Mouse (Mus musculus): ENCODE data around the gene Igsf21. TPM values are rescaled to one million over a fixed set of nuclear protein-coding genes. Genes with fewer than 3 reads are reported as not detected.

Gene Igsf21
- total RNA-seq, 2 experiments from 2014 or later: not detected

DNA sequence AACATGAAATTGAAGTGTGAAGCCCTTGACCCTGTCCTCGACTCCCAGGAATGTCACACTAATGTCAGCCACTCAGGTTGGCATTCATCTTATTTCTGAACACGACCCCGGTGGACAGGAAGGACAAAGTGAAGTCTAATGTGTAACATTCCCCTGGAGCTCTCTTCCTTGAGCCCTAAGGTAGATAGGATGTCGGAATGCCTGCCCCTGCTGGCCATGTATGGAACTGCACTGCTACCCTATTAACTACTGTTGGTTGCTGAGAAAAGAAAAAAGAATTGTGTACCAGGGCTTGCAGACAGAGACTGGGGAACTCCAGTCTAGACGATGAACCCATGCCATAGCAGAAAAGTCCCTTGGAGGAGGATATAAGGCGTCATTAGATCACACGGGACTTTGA, 93.5 kb downstream of the Igsf21 start:
- no peak for ATAC-seq (replicated peaks; ENCODE audit: low FRiP score, poor library complexity, severe bottlenecking)

DNA sequence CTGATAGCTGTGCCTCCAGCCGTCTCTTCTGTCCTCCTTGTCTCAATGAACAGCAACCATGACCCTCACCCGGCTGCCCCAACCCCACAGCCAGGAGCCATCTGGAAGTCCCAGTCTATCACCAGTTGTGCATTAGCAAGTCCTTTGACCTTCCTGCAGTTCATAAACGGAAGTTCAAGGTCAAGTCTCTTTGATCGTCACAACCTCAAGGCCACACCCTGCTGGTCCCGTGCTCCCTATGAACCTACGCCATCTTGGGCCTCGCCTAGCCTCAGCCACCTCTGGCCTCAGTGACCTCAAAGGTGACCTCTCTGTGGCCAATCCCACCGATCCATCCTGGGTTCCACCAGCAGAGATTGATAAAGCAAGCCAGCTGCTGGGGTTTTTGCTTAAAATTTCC, 96.9 kb downstream of the Igsf21 start:
- ATAC-seq (replicated peaks; ENCODE audit: low FRiP score, poor library complexity, severe bottlenecking): no peak

GRCm38 (mm10) chr4:140147857-140148695, 98.5 kb downstream of the Igsf21 start:
- no peak for ATAC-seq (replicated peaks; ENCODE audit: low FRiP score, poor library complexity, severe bottlenecking)

DNA sequence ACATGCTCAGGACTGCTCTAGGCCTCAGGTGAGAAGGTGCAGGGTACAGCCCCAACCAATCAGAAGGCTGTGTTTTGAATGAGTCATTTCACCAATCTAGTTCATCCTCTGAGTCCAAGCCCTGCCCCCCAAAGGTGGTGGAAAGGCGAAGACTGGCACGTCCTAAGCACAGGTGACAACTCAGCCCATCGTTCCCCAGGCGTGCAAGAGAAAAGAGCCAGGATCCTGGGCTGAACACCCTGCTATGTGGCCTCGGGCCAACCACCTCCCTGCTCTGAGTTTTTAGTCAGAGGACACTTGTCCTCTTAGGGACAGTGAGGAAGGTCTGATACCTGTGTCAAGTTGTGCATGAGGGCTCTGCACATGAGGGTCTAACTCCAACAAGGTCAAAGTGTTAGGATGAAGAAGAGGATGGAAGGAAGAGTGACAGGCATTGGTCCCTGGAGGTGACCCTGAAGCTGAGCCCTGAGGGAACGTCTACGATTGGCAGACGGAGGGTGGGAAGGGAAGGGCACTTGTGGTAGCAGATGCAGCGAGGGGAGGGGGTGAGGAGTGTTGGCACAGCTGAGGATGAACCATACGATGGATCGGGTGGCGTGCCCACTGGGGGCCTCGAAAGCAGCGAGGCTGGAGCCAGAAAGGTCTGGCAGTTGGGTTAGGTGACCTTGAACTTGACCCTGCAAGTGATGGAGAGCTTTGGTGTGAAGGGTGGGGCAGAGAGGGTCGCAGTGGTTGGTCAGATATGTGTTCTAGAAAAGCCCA, 99.3 kb downstream of the Igsf21 start:
- no peak for ATAC-seq (replicated peaks; ENCODE audit: low FRiP score, poor library complexity, severe bottlenecking)

- ATAC-seq (replicated peaks; ENCODE audit: low FRiP score, poor library complexity, severe bottlenecking): no peak
These were observed 102.6 kb downstream of the Igsf21 start for GRCm38 (mm10) chr4:140143884-140144525.

GRCm38 (mm10) chr4:140143178-140143577, 103.4 kb downstream of the Igsf21 start:
- no peak for ATAC-seq (replicated peaks; ENCODE audit: low FRiP score, poor library complexity, severe bottlenecking)

DNA sequence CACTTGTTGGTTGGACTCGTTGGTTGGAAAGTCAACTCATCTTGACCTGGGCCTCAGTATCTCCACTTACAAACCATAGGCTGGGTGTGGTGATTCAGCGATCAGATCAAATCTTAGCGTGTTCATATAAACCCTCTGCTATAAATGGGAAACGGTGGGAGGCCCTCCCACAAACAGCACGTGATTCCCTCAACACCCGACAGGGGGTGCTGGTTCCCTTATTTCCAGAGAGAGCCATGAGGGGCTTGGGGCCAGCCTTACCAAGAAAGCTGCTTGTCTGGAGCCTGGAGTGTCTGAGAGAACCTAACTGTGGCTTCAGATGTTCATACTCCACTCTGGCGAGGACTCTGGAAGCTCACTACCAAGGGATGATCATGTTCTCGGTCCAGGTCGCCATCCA, 106.1 kb downstream of the Igsf21 start:
- no peak for ATAC-seq (replicated peaks; ENCODE audit: low FRiP score, poor library complexity, severe bottlenecking)

GRCm38 (mm10) chr4:140138846-140139245, 107.7 kb downstream of the Igsf21 start:
- ATAC-seq (replicated peaks; ENCODE audit: low FRiP score, poor library complexity, severe bottlenecking): no peak

DNA sequence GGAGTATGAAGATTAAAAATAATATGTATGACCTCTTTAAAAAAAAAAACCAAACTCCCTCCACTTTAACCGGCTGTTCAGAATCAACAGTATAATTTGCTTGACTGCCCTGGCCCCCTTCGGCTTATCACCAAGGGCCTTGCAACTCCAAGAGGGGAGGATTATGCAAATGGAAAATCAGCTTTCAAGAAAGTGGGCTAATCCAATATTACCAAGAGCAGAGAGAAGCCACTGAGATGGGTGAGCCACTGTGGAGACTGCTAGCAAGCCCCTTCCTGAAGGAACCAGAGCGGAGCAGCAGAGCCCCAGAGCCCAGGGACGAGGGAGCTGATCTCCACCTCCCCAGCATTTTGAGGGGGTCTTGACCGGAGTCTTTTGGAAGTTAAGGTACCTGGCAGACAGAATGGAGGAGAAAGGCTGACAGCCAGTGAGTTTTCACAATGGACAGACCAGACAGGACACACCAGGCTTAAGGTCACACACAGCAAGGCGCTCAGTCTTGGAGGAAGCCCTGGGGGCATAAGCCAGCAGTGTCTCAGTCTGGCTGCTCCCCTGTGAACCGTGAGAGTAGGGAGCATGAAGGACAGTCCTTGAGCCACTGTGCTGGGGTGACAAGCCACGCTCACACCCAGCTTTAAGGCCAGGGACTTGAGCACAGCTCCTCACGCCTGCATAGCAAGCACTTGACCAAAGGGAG, 114.8 kb downstream of the Igsf21 start:
- ATAC-seq (replicated peaks; ENCODE audit: low FRiP score, poor library complexity, severe bottlenecking): no peak

GRCm38 (mm10) chr4:140131201-140131600, 115.4 kb downstream of the Igsf21 start:
- ATAC-seq (replicated peaks; ENCODE audit: low FRiP score, poor library complexity, severe bottlenecking): no peak

- no peak for ATAC-seq (replicated peaks; ENCODE audit: low FRiP score, poor library complexity, severe bottlenecking)
These were observed 116.9 kb downstream of the Igsf21 start for GRCm38 (mm10) chr4:140129553-140130275.

DNA sequence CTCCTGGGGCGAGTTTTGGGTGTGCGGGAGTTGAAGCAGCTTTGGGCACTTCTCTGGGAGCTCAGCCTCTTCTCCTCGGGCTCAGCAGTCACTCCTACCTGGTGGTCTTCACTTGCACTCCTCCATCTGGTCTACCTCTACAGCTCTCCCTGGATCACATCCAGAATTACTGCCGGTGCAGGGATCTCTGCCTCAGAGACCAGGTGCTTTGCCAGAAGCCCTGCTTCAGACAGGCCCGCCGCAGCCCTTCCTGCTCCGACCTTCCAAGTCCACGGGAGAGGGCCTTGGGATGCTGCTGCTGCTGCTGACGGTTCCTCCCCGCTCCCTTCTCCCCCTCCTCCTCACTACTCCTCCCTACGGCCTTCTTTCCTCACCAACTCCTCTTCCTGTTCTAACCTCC, 118.5 kb downstream of the Igsf21 start:
- ATAC-seq (replicated peaks; ENCODE audit: low FRiP score, poor library complexity, severe bottlenecking): no peak

DNA sequence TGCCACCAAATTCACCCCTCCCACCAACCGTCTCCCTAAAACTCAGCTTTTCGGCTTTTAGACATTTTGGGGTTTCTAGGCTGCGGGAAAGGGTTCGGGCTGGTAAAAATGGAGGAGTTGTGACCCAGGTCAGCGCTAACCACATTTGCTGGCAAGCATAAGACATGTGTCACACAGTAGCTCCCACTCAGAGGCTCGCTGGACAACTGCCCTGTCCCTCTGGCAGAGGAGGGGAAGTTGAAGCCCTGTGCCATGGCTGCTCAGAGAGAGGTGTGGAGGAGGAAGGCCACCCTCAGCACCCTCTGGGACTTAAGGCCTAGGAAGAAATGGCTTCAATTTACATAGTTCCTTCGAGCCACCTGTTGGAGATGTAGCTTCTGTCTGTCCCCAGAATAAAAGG, 120.8 kb downstream of the Igsf21 start:
- no peak for ATAC-seq (replicated peaks; ENCODE audit: low FRiP score, poor library complexity, severe bottlenecking)

DNA sequence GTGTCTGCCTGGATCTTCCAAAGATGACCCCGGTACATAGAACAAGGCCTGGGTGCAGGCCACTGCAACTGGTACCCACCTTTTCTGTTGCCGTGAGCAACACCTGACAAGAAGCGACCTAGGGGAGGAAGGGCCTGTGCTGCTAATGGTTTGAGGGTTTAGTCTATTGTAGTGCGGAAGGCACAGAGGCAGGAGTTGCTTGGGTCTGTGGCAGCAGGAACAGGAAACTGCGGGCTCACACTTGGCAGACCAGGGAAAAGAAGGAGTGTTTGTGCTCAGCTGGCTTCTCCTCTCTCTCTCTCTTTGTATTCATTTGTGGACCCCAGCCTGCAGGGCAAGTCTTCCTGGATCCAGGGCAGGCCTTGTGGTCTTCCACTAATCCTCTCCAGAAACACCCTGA, 124.0 kb downstream of the Igsf21 start:
- ATAC-seq (replicated peaks; ENCODE audit: low FRiP score, poor library complexity, severe bottlenecking): no peak

- ATAC-seq (replicated peaks; ENCODE audit: low FRiP score, poor library complexity, severe bottlenecking): no peak
These were observed 129.3 kb downstream of the Igsf21 start for GRCm38 (mm10) chr4:140117275-140117691.

- ATAC-seq (replicated peaks; ENCODE audit: low FRiP score, poor library complexity, severe bottlenecking): no peak
These were observed 130.8 kb downstream of the Igsf21 start for GRCm38 (mm10) chr4:140115756-140116155.

DNA sequence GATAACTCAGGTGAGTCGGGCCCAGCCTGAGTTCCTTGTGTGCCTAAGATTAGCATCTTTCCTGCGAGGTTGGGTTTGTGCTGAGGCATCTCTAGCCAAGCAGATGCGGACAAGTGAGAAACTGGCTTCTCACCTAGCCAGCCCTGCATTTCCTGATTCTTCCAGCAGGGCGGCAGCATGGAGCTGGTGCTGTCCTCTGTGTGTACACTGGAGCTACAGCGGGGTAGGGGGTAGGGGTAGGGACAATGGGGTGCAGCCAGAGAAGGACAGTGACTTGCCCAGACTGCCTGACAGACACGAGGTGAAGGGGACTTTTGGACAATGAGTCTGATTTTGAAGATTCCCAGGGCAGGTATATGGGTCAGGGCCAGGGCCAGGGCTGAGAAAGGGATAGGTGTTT, 131.5 kb downstream of the Igsf21 start:
- ATAC-seq (replicated peaks; ENCODE audit: low FRiP score, poor library complexity, severe bottlenecking): no peak

- no peak for ATAC-seq (replicated peaks; ENCODE audit: low FRiP score, poor library complexity, severe bottlenecking)
These were observed 132.7 kb downstream of the Igsf21 start for GRCm38 (mm10) chr4:140113690-140114475.

GRCm38 (mm10) chr4:140109626-140109948, 137.0 kb downstream of the Igsf21 start:
- ATAC-seq (replicated peaks; ENCODE audit: low FRiP score, poor library complexity, severe bottlenecking): no peak

All from erythroblast, adult 5-6 weeks (primary cell).